10 mouse cellular contexts compared by ENCODE assay signal in the genomic region with DNA sequence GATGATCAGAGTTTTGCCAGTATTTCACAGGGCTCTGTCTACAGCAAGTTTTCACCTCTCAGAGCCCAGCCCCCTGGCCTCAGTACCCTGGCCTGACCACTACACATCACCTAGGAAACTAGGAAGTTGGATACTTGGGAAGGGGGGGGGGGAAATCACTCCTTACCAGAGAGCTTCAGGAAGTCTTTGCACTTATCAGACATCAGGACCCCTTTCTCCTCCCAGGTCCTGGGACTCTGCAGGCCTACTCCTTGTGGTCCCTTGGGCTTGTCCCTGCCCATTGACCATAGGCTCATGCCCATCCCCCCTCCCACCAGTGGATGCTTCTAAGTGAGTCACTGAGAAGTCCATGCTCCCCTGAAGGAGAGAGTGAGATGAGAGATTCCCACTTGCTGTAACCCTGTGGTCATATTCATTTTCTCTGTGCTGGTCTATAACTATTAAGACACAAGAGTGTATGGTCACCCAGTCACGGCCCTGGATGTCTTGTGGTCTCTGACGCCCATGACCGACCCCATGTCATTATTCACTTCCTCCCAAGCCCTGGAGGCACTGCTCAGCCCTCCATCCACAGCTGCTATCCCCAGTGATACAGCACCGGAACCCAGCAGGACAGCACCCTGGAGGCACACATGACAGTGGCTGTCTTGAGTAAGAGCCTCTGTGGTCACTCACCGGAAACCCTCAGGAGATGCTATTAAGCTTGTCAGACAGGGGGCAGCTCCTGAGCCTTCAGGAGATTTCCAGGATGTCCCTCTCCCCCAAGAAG.
DNase-seq lines count a peak whose midpoint lies in the region; ATAC-seq and TF ChIP-seq lines count a peak whose summit lies in the region.
"Had no signal": no experiment of that assay in that cellular context is flagged by ENCODE, and none has a peak within 500 bp of the region (broad histone marks: within the 10 kb centered on the region; RNA-seq: fewer than 3 reads in every experiment).

No protein-coding gene starts in this region.

- H3K36me3 ChIP-seq in forebrain, embryonic 14.5 days (ENCODE audit: control insufficient read depth, insufficient read depth, low read length): no peaks in the 10 kb centered on the region
- no peaks in the 10 kb centered on the region for H3K36me3 ChIP-seq in limb, embryonic 15.5 days

- H3K4me1 ChIP-seq in forebrain, embryonic 14.5 days (ENCODE audit: control insufficient read depth, insufficient read depth, low read length): peaks cover 14% of the 10 kb centered on the region
- peaks cover 39% of the 10 kb centered on the region for H3K4me1 ChIP-seq in limb, embryonic 15.5 days
- H3K4me1 ChIP-seq in olfactory bulb, adult 2 months (ENCODE audit: control insufficient read depth, insufficient read depth, low read length): peaks cover 49% of the 10 kb centered on the region

- no peak for TF ChIP-seq POLR2A in olfactory bulb, adult 2 months (IDR thresholded peaks at IDR 0.05; ENCODE audit: insufficient read depth, low read depth, low read length)

- H3K27ac ChIP-seq in forebrain, embryonic 14.5 days (ENCODE audit: low read depth, low read length): peak overlapping the region; percentile 67
- H3K27ac ChIP-seq in limb, embryonic 15.5 days: peak overlapping the region; percentile 57; the same call in 1 of the 2 replicates
- peak overlapping the region; percentile 97 for H3K27ac ChIP-seq in olfactory bulb, adult 2 months (ENCODE audit: insufficient read depth, low read depth, low read length)
- H3K27ac ChIP-seq: heart, adult 2 months; macrophage had no signal

- H3K4me3 ChIP-seq in forebrain, embryonic 14.5 days (ENCODE audit: low read depth, low read length): no peak overlapping the region
- H3K4me3 ChIP-seq in limb, embryonic 15.5 days: no peak overlapping the region
- no peak overlapping the region for H3K4me3 ChIP-seq in olfactory bulb, adult 2 months (ENCODE audit: insufficient read depth, low read depth, low read length)
- H3K4me3 ChIP-seq: heart, adult 2 months had no signal

- peak; percentile 28 for DNase-seq in retina, postnatal 1 day
- DNase-seq in retina, embryonic 14.5 days (ENCODE audit: low spot score): no peak
- DNase-seq in forebrain, embryonic 14.5 days (ENCODE audit: low spot score): no peak
- DNase-seq in gastrocnemius, postnatal 25 days: no peak
- no peak for DNase-seq in thymus, postnatal 25 days
- DNase-seq: heart, adult 2 months; thymus, postnatal 4 days had no signal

- no peak overlapping the region for H3K9ac ChIP-seq in forebrain, embryonic 14.5 days (ENCODE audit: low read length)
- H3K9ac ChIP-seq in limb, embryonic 15.5 days: no peak overlapping the region

- H3K27me3 ChIP-seq in forebrain, embryonic 14.5 days (replicated peaks; ENCODE audit: control insufficient read depth, insufficient read depth, low read length): no peaks in the 10 kb centered on the region
- no peaks in the 10 kb centered on the region for H3K27me3 ChIP-seq in limb, embryonic 15.5 days

- 85% methylated on average over 5 of the region's 5 CpGs for WGBS in forebrain, embryonic 14.5 days
- WGBS in limb, embryonic 15.5 days: 67% methylated on average over 5 of the region's 5 CpGs
- WGBS in olfactory bulb, adult 2 months: 72% methylated on average over 5 of the region's 5 CpGs

- peak overlapping the region; percentile 23; the same call in 1 of the 2 replicates for H3K4me2 ChIP-seq in forebrain, embryonic 14.5 days (ENCODE audit: low read length)
- peak overlapping the region; percentile 29; the same call in 1 of the 2 replicates for H3K4me2 ChIP-seq in limb, embryonic 15.5 days

- no peaks in the 10 kb centered on the region for H3K9me3 ChIP-seq in forebrain, embryonic 14.5 days (replicated peaks; ENCODE audit: control insufficient read depth, low read length)
- H3K9me3 ChIP-seq in limb, embryonic 15.5 days: no peaks in the 10 kb centered on the region

- no peak for TF ChIP-seq CTCF in olfactory bulb, adult 2 months (IDR thresholded peaks at IDR 0.05; ENCODE audit: insufficient read depth, low read depth, low read length)

- 0 out of 2 replicates have a peak, but pooled peaks have one; percentile 20 for ATAC-seq in forebrain, embryonic 14.5 days
- ATAC-seq in limb, embryonic 15.5 days (ENCODE audit: insufficient number of reproducible peaks, low FRiP score, low TSS enrichment, low read depth): 0 out of 2 replicates have a peak, but pooled peaks have one; percentile 36
